Mouse (Mus musculus): ENCODE results near the gene Gm9821.

Gene Gm9821

GRCm38 (mm10) chr2:91945483-91945882, at the start of gene Gm9821:
Gm9821 (plus strand) TSS chr2:91945703.
- no peak for DNase-seq (ENCODE audit: low read depth, low spot score)

GRCm38 (mm10) chr2:91897968-91898367, 47.5 kb upstream of the Gm9821 start:
- DNase-seq (ENCODE audit: low read depth, low spot score) = no peak

- no peak for DNase-seq (ENCODE audit: low read depth, low spot score)
Measured at GRCm38 (mm10) chr2:91899141-91899540, 46.4 kb upstream of the Gm9821 start.

- no peak for DNase-seq (ENCODE audit: low read depth, low spot score)
Measured at GRCm38 (mm10) chr2:91900431-91900830, 45.1 kb upstream of the Gm9821 start.

- DNase-seq (ENCODE audit: low read depth, low spot score) = no peak
Measured at GRCm38 (mm10) chr2:91902336-91902735, 43.2 kb upstream of the Gm9821 start.

- DNase-seq (ENCODE audit: low read depth, low spot score) = no peak
Measured at GRCm38 (mm10) chr2:91903171-91903925, 42.2 kb upstream of the Gm9821 start.

- no peak for DNase-seq (ENCODE audit: low read depth, low spot score)
Measured at GRCm38 (mm10) chr2:91904618-91905307, 40.7 kb upstream of the Gm9821 start.

GRCm38 (mm10) chr2:91906141-91906540, 39.4 kb upstream of the Gm9821 start:
- DNase-seq (ENCODE audit: low read depth, low spot score) = no peak

- DNase-seq (ENCODE audit: low read depth, low spot score) = no peak
Measured at GRCm38 (mm10) chr2:91912616-91913015, 32.9 kb upstream of the Gm9821 start.

GRCm38 (mm10) chr2:91913328-91914110, 32.0 kb upstream of the Gm9821 start:
- DNase-seq (ENCODE audit: low read depth, low spot score) = no peak

- no peak for DNase-seq (ENCODE audit: low read depth, low spot score)
Measured at GRCm38 (mm10) chr2:91916346-91916977, 29.0 kb upstream of the Gm9821 start.

GRCm38 (mm10) chr2:91917096-91917495, 28.4 kb upstream of the Gm9821 start:
- DNase-seq (ENCODE audit: low read depth, low spot score) = no peak

- no peak for DNase-seq (ENCODE audit: low read depth, low spot score)
Measured at GRCm38 (mm10) chr2:91920130-91920529, 25.4 kb upstream of the Gm9821 start.

- no peak for DNase-seq (ENCODE audit: low read depth, low spot score)
Measured at GRCm38 (mm10) chr2:91921181-91921789, 24.2 kb upstream of the Gm9821 start.

- no peak for DNase-seq (ENCODE audit: low read depth, low spot score)
Measured at GRCm38 (mm10) chr2:91921790-91922570, 23.5 kb upstream of the Gm9821 start.

- DNase-seq (ENCODE audit: low read depth, low spot score) = no peak
Measured at GRCm38 (mm10) chr2:91922586-91923414, 22.7 kb upstream of the Gm9821 start.

GRCm38 (mm10) chr2:91923415-91924337, 21.8 kb upstream of the Gm9821 start:
- DNase-seq (ENCODE audit: low read depth, low spot score) = no peak

GRCm38 (mm10) chr2:91924726-91925125, 20.8 kb upstream of the Gm9821 start:
- DNase-seq (ENCODE audit: low read depth, low spot score) = no peak

GRCm38 (mm10) chr2:91925442-91925841, 20.1 kb upstream of the Gm9821 start:
- no peak for DNase-seq (ENCODE audit: low read depth, low spot score)
